Mouse (Mus musculus) limb, embryonic 15.5 days (tissue): ENCODE measurements around the gene Gnaq. TPM values are rescaled to one million over a fixed set of nuclear protein-coding genes. Genes with fewer than 3 reads are reported as not detected.

ENCODE experiments used
- ATAC-seq: fragments of 200-750 bp; cut with Nextera tagmentation; 2 replicates; pipeline ENCODE4 v1.8.0; 2017; ENCODE audit warnings: low read depth, moderate TSS enrichment; ENCODE audit not compliant: insufficient number of reproducible peaks, low FRiP score, low TSS enrichment
- H3K27ac ChIP-seq: fragments of 300-500 bp; sonication (generic); 2 replicates; pipeline ENCODE4 v1.5.1; 2015; ENCODE audit warnings: moderate library complexity, mild to moderate bottlenecking, inconsistent platforms
- H3K27me3 ChIP-seq: fragments of 300-500 bp; sonication (generic); 2 replicates; pipeline ENCODE4 v1.6.1; 2015; ENCODE audit warnings: inconsistent platforms
- H3K36me3 ChIP-seq: fragments of 300-500 bp; sonication (generic); 2 replicates; pipeline ENCODE4 v1.6.1; 2015; ENCODE audit warnings: inconsistent platforms
- H3K4me1 ChIP-seq: fragments of 300-500 bp; sonication (generic); 2 replicates; pipeline ENCODE4 v1.6.1; 2015; ENCODE audit warnings: inconsistent platforms
- H3K4me2 ChIP-seq: fragments of 300-500 bp; sonication (generic); 2 replicates; pipeline ENCODE4 v1.6.1; 2015; ENCODE audit warnings: mild to moderate bottlenecking, inconsistent platforms
- H3K4me3 ChIP-seq: fragments of 300-500 bp; sonication (generic); 2 replicates; pipeline ENCODE4 v1.5.1; 2015; ENCODE audit warnings: mild to moderate bottlenecking, inconsistent platforms
- H3K9ac ChIP-seq: fragments of 300-500 bp; sonication (generic); 2 replicates; pipeline ENCODE4 v1.6.1; 2015; ENCODE audit warnings: inconsistent platforms
- H3K9me3 ChIP-seq: fragments of 300-500 bp; sonication (generic); 2 replicates; pipeline ENCODE4 v1.6.1; 2016; ENCODE audit warnings: inconsistent platforms
- WGBS: fragments of 180-500 bp; shearing (Covaris S2); methylation state at CpG from one replicate; pipeline ENCODE4 v1.1.7; 2015; 5-methylcytosine and 5-hydroxymethylcytosine counted together
- polyA plus RNA-seq: library from polyadenylated mRNA; unstranded; fragments of >200 nt; fragmentation: Nextera tagmentation; extraction: Ambion mirVana; gene quantifications from 2 replicates; pipeline ENCODE4 v1.2.1, GENCODE M21; 2015

Gene Gnaq
- polyA plus RNA-seq, 1 experiment from 2014 or later: 33.0 TPM

GRCm38 (mm10) chr19:16292978-16293377 is 160.3 kb downstream of the Gnaq start:
- Histone ChIP-seq H3K4me3 (no peak overlapping the region), H3K4me2 (no peak overlapping the region), H3K9ac (no peak overlapping the region), H3K9me3 (no peaks in the 10 kb centered on the region), H3K27ac (no peak overlapping the region), H3K27me3 (no peaks in the 10 kb centered on the region), H3K36me3 (no peaks in the 10 kb centered on the region), H3K4me1 (peaks cover 10% of the 10 kb centered on the region; the same call in 1 of the 2 replicates)
- 94% methylated on average over 1 of the region's 1 CpGs for WGBS
- no peak for ATAC-seq

DNA sequence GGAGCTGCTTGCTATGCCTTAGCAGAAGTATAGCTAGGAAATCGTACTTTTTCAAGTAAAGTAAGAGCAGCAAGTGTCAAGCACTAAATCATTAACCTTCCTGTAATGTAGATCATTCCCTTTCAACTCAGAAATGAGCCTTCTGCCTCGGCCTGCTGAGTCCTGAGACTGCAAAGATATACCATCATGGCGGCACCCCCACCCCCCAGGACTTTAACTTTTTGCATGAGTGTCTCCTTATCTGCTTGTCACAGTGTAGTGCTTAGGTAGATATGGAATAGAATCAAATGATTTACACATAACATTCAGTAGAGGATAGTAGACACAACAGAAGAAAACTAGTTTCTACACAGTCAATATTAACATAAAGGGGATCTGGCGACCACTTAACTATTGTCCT is 167.8 kb downstream of the Gnaq start:
- no peaks in the 10 kb centered on the region for H3K4me1 ChIP-seq
- no peaks in the 10 kb centered on the region for H3K9me3 ChIP-seq
- no peak overlapping the region for H3K27ac ChIP-seq
- ATAC-seq: no peak
- H3K4me3 ChIP-seq: no peak overlapping the region
- WGBS: 79% methylated on average over 4 of the region's 4 CpGs
- H3K36me3 ChIP-seq: no peaks in the 10 kb centered on the region
- H3K27me3 ChIP-seq: no peaks in the 10 kb centered on the region
- H3K9ac ChIP-seq: no peak overlapping the region
- H3K4me2 ChIP-seq: no peak overlapping the region

- 60% methylated on average over 7 of the region's 7 CpGs for WGBS
These were observed 168.7 kb downstream of the Gnaq start for GRCm38 (mm10) chr19:16301336-16301735.

DNA sequence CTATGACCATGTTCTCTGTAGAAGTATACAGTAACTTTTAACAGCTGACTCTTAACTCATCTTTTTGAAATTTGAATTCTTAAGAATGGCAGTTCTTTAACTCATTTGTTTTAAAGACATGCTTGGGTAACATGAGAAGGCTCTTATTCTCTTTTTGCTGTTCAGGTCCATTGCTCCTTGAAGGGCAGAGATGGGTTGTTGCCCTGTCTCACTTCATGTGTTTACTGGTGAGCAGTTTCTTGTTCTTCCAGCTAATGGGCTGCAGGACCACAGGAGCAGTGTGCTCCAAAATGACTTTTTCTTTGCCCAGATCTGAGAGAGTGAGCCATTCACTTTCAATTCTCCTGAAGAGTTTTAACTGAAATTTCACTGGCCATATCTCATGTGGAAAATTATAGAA is 176.4 kb downstream of the Gnaq start:
- Histone ChIP-seq H3K36me3 (no peaks in the 10 kb centered on the region), H3K9ac (no peak overlapping the region), H3K27ac (no peak overlapping the region), H3K4me1 (peaks cover 3% of the 10 kb centered on the region; the same call in 1 of the 2 replicates), H3K4me3 (no peak overlapping the region), H3K9me3 (no peaks in the 10 kb centered on the region), H3K4me2 (no peak overlapping the region), H3K27me3 (no peaks in the 10 kb centered on the region)
- ATAC-seq: no peak

More at GRCm38 (mm10) chr19:16301336-16301735, 168.7 kb downstream of the Gnaq start:
- no peaks in the 10 kb centered on the region for H3K36me3 ChIP-seq
- H3K4me3 ChIP-seq: no peak overlapping the region
- ATAC-seq: no peak
- no peaks in the 10 kb centered on the region for H3K27me3 ChIP-seq
- no peaks in the 10 kb centered on the region for H3K9me3 ChIP-seq
- no peaks in the 10 kb centered on the region for H3K4me1 ChIP-seq
- H3K9ac ChIP-seq: no peak overlapping the region
- no peak overlapping the region for H3K27ac ChIP-seq
- H3K4me2 ChIP-seq: no peak overlapping the region

- Histone ChIP-seq H3K27me3 (no peaks in the 10 kb centered on the region), H3K9ac (no peak overlapping the region), H3K4me3 (no peak overlapping the region), H3K27ac (no peak overlapping the region), H3K4me1 (0 out of 2 replicates have a peak, but pooled peaks cover 3% of the 10 kb centered on the region), H3K9me3 (no peaks in the 10 kb centered on the region), H3K4me2 (no peak overlapping the region), H3K36me3 (no peaks in the 10 kb centered on the region)
- no peak for ATAC-seq
- 40% methylated on average over 4 of the region's 4 CpGs for WGBS
These were observed 181.7 kb downstream of the Gnaq start for GRCm38 (mm10) chr19:16314295-16314821.

DNA sequence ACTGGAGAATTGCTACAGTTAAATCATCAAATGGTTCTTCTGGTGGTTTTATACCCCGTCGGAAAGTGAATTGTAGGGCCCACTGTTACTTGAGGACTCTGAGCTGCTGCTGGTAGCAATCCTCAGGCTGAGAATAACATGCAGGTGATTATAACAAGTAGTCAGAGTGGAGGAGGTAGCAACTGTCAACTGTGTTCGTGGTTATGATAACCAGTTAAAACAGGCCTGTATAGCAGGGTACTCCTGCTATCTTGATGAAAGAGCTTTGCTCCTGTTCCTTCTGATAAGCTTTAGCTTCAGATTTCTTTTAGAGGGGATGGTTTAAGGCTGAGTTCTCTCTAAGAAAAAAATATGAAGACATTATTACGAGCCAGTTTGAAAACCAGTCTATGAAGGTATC is 182.9 kb downstream of the Gnaq start:
- H3K9me3 ChIP-seq: no peaks in the 10 kb centered on the region
- no peaks in the 10 kb centered on the region for H3K36me3 ChIP-seq
- H3K9ac ChIP-seq: no peak overlapping the region
- no peak overlapping the region for H3K27ac ChIP-seq
- H3K4me1 ChIP-seq: 0 out of 2 replicates have a peak, but pooled peaks cover 3% of the 10 kb centered on the region
- H3K4me3 ChIP-seq: no peak overlapping the region
- no peaks in the 10 kb centered on the region for H3K27me3 ChIP-seq
- H3K4me2 ChIP-seq: no peak overlapping the region
- WGBS: 81% methylated on average over 4 of the region's 4 CpGs
- ATAC-seq: no peak

DNA sequence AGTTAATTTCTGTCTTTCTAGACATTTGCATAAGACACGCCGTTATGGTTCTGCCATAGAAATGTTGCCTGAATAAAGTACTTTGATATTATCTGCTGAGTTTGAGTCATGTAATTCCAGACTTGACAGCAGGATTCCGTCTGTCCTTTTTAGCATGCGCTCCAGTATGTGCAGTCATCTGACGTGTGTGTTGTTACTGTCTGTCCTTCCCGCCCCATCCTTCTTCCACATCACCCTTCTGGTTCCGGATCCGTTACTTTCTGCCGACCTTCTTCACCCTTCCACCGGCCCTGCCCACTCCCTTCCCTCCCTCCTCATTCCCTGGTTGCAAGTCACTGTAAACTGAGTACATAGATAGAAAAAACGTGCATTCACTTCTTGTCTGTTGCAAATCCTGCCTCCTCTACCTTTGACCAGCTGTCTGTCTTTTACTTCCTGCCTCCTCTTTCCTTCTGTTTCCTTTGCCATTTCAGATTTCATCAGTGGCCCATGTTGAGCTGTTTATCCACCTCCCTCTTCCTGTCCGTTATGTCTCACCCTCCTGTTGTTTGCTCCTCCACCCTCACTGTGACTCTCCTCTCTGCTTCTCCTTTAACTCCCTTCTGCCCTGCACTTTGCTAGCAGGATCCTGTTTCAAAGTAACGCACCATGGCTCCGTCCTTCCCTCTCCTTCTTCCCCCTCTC is 185.6 kb downstream of the Gnaq start:
- Histone ChIP-seq H3K4me3 (no peak overlapping the region), H3K27me3 (no peaks in the 10 kb centered on the region), H3K27ac (no peak overlapping the region), H3K9me3 (no peaks in the 10 kb centered on the region), H3K4me1 (0 out of 2 replicates have a peak, but pooled peaks cover 3% of the 10 kb centered on the region), H3K4me2 (no peak overlapping the region), H3K36me3 (no peaks in the 10 kb centered on the region), H3K9ac (no peak overlapping the region)
- 59% methylated on average over 14 of the region's 14 CpGs for WGBS
- no peak for ATAC-seq

GRCm38 (mm10) chr19:16319986-16320385 is 187.4 kb downstream of the Gnaq start:
- no peak overlapping the region for H3K4me2 ChIP-seq
- no peaks in the 10 kb centered on the region for H3K4me1 ChIP-seq
- H3K9me3 ChIP-seq: no peaks in the 10 kb centered on the region
- WGBS: 54% methylated on average over 7 of the region's 7 CpGs
- no peak overlapping the region for H3K27ac ChIP-seq
- no peaks in the 10 kb centered on the region for H3K27me3 ChIP-seq
- H3K9ac ChIP-seq: no peak overlapping the region
- H3K4me3 ChIP-seq: no peak overlapping the region
- no peaks in the 10 kb centered on the region for H3K36me3 ChIP-seq
- ATAC-seq: no peak

DNA sequence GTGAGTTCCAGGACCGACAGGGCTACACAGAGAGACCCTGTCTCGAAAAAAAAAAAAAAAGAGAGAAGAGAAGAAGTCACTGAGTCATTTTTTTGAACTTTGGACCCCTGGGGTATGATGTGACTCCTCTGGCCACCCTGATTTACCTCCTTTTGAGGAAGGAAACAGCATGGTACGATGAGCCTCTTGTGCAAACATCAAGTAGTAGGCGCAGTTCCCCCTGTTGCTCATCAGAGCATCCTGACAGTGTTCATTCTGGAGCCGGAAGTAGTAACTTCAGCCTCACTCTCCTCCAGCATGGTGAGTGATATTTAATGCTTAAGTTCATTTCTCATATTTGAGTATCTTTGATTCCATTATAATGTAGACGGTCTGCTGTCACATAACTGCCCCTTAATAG is 190.4 kb downstream of the Gnaq start:
- H3K4me2 ChIP-seq: no peak overlapping the region
- H3K9me3 ChIP-seq: no peaks in the 10 kb centered on the region
- ATAC-seq: no peak
- WGBS: 89% methylated on average over 6 of the region's 6 CpGs
- H3K4me3 ChIP-seq: no peak overlapping the region
- no peaks in the 10 kb centered on the region for H3K36me3 ChIP-seq
- peaks cover 11% of the 10 kb centered on the region for H3K4me1 ChIP-seq
- H3K27ac ChIP-seq: no peak overlapping the region
- H3K9ac ChIP-seq: no peak overlapping the region
- H3K27me3 ChIP-seq: no peaks in the 10 kb centered on the region

- ATAC-seq: no peak
- H3K36me3 ChIP-seq: no peaks in the 10 kb centered on the region
- 95% methylated on average over 3 of the region's 3 CpGs for WGBS
- H3K4me2 ChIP-seq: no peak overlapping the region
- H3K27ac ChIP-seq: no peak overlapping the region
- H3K27me3 ChIP-seq: no peaks in the 10 kb centered on the region
- no peak overlapping the region for H3K9ac ChIP-seq
- no peak overlapping the region for H3K4me3 ChIP-seq
- peaks cover 15% of the 10 kb centered on the region for H3K4me1 ChIP-seq
- no peaks in the 10 kb centered on the region for H3K9me3 ChIP-seq
These were observed 191.6 kb downstream of the Gnaq start for GRCm38 (mm10) chr19:16324239-16324638.

DNA sequence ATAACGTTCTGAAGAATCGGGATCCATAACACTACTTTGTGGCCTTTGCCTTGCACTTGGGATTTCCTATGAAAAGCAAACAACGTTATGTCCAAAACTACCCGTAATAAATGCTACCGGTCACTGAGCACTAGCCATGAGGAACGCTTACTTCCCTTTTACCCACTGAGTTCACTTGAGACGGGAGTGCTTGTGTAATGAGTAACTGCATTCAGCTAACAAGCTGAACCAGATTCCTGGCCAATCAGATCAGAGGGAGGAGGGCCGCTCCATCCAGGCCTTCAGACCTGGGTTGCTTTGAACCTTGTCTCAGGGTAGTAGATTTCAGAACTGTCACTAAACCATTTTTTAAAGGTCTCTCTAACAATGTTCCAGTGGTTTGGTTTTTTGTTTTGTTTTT is 193.3 kb downstream of the Gnaq start:
- peaks cover 15% of the 10 kb centered on the region for H3K4me1 ChIP-seq
- H3K9me3 ChIP-seq: no peaks in the 10 kb centered on the region
- 42% methylated on average over 8 of the region's 8 CpGs for WGBS
- H3K4me3 ChIP-seq: no peak overlapping the region
- no peak overlapping the region for H3K4me2 ChIP-seq
- no peak overlapping the region for H3K27ac ChIP-seq
- no peaks in the 10 kb centered on the region for H3K36me3 ChIP-seq
- no peak for ATAC-seq
- no peak overlapping the region for H3K9ac ChIP-seq
- no peaks in the 10 kb centered on the region for H3K27me3 ChIP-seq

- H3K4me2 ChIP-seq: no peak overlapping the region
These were observed 194.9 kb downstream of the Gnaq start for GRCm38 (mm10) chr19:16327401-16328073.

More at GRCm38 (mm10) chr19:16327401-16328073, 194.9 kb downstream of the Gnaq start:
- H3K9ac ChIP-seq: no peak overlapping the region
- H3K4me1 ChIP-seq: peaks cover 15% of the 10 kb centered on the region
- no peak overlapping the region for H3K4me3 ChIP-seq
- WGBS: 59% methylated on average over 10 of the region's 10 CpGs
- H3K27me3 ChIP-seq: no peaks in the 10 kb centered on the region
- ATAC-seq: no peak
- no peaks in the 10 kb centered on the region for H3K36me3 ChIP-seq
- H3K9me3 ChIP-seq: no peaks in the 10 kb centered on the region
- H3K27ac ChIP-seq: no peak overlapping the region
